Mouse (Mus musculus) testis, adult 2 months (tissue): ENCODE results near the gene Slc35e3.

ENCODE experiments used
- CTCF ChIP-seq: fragments of 200-500 bp; IDR thresholded peaks from 2 replicates; pipeline ENCODE4 v1.5.1; 2012; ENCODE audit warnings: low read depth, mild to moderate bottlenecking, inconsistent platforms, low read length, moderate library complexity; ENCODE audit not compliant: control insufficient read depth, insufficient read depth, insufficient replicate concordance
- POLR2A ChIP-seq: fragments of 200-500 bp; IDR thresholded peaks from 2 replicates; pipeline ENCODE4 v1.6.1; 2012; ENCODE audit warnings: low read depth, mild to moderate bottlenecking, inconsistent platforms, low read length, moderate library complexity; ENCODE audit not compliant: control insufficient read depth

DNA sequence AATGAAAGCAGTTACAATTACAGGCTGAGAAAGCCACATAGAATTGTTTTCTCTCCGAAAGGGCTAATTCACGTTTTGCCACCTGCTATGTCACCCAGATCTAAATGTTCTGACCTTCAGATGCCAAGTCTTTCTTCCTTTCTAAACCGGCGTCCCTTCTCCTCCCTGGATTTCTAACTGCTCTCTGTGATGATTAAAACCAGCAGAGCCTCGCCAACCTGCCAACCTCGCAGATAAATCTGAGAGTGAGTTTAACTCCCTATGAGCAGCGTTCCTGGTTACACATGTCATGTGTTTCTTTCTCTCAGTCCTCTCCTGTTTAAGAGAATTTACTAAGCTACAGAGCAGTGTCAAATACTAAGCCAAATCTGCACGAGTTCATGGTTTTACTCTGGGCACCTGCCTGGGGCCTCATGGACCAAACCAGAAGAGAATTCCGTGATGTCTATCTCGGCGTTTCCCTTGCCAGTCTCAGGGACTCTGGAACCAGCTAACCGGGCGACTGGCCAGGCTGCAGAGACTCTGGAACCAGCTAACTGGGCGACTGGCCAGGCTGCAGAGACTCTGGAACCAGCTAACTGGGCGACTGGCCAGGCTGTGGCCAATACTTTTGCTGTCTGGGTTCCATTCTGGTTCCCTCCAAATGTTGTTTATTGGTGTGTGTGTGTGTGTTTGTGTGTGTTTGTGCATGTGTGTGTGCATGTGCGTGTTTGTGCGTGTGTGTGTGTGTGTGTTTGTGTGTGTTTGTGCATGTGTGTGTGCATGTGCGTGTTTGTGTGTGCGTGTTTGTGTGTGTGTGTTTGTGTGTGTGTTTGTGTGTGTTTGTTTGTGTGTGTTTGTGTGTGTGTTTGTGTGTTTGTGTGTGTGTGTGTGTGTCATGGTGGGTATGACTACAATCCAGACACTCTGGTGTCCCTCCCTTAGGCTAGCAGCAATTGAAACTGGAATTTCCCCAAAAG lies 27.7 kb downstream of the Slc35e3 start:
- TF ChIP-seq CTCF (no peak), POLR2A (no peak)
